Mouse (Mus musculus): ENCODE results near the gene Tceal7. TPM values are rescaled to one million over a fixed set of nuclear protein-coding genes. Genes with fewer than 3 reads are reported as not detected.

Tceal7 gene
- total RNA-seq (2014; fragmentation: Nextera tagmentation) = not detected in 2 replicates
- not detected in 2 replicates for total RNA-seq (2017)

DNA sequence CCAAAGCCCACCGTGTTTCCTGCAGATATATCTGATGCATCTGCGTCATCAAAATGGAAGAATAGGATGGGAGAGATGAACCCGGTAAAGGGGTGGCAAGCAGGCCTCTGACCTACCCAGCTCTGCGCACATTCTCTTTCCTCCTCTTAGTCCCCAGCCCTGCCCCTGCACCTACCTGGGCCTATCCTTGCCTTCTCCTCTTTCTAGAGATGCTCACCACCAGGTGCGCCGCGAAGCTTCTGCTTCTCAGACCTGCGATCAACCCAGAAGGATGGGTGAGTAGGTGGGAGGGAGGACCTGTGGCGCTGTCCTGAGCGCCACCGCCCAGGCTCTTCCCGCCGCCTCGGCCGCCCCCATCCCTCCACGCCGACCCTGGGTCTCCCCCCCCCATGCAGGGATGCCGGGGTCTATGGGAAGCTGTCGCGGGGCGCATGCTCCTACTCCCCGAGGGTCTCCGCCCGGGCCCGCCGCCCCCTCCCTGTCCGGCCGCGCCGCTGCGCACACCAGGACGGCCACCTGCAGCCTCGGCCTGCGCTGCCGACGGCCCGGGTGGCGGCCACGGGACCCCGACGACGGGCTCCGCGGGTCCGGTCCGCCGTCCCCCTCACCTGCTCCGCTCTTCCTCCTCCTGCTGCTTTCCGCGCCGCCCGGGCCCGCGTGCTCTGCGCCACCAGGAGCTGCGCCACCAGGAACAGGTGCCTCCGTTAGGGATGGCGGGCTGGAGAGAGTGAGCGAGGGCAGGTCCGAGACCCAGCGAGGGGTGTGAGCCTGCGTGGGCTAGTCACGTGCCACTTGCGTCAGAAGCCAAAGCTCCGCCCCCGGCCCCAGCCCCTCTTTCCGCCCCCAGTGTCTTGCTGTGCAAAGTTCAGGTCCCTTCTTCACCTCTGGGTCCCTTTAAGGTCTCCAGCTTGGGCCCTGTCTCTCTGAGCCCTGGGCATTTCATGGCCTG, at the start of gene Tceal7, which contains the start of gene Bex1:
TSS of gene Tceal7 (plus strand) at position 51 of the 949 bp plus-strand sequence.
TSS of gene Bex1 (minus strand) at position 785 of the 949 bp plus-strand sequence.
- ATAC-seq (replicated peaks; ENCODE audit: low FRiP score, low TSS enrichment, poor library complexity, severe bottlenecking) = peak; percentile 77

DNA sequence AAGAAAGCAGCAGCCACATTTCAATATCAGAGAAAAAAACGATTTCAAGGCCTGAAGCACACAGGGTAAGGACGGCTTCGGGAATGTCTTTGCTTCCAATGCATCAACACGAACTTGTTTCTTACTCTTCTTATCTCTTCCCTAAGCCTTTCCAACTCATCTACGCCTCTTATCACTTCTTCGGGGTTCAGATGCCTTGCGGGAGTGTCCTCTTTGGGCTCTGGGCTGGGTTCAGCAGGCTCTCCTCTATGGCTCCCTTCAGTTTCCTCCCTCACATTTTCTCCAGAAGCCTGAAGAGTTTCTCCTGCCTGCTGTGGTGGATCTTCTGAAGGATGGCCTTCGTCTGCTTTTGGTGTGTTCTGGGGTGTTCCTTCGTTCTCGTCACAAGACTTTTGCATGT, 44.0 kb upstream of the Tceal7 start:
- ATAC-seq (replicated peaks; ENCODE audit: low FRiP score, low TSS enrichment, poor library complexity, severe bottlenecking) = no peak

DNA sequence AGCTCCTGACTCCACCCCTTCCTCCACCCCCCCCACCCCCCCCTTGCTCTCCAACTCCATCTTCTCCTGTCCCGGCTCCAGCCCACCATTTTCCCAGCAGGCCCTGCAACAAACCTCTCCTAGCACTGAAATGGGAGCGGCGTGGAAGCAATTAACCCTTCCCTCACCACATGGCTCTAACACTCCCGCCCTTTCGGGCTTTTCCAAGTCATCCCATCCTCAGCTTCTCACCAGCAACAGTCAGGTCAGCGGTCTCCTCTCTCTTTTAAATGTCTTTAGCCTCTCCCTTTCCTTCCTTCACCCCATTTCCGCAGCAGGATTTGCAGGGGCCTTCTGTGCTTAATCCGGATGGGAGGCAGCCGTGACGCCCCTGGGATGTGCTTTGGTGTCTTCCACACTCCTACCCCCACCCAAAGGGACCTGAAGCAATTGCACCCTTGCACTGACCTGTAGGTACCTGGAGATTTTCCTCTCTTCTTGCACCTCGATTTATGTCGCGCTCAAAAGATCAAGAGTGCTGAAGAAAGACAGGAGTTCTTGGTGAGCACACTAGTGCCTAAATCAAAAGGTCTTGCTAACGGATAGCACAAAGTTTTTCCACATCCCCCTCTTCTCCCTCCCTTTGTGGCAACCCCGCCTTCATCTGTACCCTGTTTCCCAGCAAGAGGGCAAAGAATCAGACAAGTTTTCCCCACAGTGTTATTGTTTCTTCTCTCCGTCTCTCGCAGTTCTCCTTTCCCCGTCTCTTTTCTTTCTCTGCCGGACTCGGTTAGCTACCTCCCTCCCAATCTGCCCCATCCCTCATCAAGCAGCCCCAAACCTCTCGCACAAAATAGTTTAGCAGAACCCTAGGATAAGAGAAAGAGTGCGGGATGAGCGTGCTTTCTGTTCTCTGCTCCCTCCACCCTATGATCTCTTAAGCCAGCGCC, 43.1 kb upstream of the Tceal7 start:
- peak; percentile 18 for ATAC-seq (replicated peaks; ENCODE audit: low FRiP score, low TSS enrichment, poor library complexity, severe bottlenecking)

DNA sequence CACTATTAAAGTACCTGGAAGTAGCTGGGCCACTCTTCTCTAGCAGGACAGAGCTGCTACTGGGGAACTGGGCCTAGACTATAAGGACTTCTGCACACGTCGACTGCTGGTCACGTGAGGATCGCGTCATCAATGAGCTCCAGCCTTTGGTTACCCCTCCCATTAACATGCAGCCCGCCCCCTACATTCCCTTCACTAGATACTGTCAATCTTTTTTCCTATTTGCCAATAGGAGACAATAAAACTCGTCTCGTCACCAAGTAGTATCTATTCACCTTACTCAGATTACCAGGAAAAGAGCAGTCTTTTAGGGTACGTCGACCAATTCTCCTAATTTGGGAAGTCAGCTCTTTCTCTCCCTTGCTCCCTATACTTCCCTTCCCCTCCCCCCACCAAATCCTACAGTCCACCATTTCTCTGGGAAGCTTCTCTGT, 42.4 kb upstream of the Tceal7 start, which contains the start of gene Tceal8:
TSS of gene Tceal8 (minus strand) at position 225 of the 434 bp plus-strand sequence.
- peak; percentile 100 for ATAC-seq (replicated peaks; ENCODE audit: low FRiP score, low TSS enrichment, poor library complexity, severe bottlenecking)

DNA sequence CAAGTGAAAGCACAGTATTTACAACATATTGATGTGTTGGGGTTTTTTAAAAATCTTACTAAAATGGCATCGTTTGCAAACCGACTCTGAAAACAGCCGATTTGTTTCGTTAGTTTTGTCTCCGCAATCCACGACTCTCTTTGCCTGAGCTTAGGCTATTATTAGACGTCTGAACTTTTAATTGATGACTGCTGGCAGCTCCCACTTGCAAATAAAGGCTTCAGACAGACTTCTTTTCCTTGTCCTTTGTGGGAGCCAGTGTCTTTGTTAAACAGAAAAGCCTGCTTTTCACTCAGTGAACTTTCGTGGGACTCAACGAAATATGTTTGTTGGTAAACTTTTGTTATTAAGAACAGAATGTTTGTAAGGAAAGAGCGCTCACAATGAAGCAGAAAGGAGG, 41.8 kb upstream of the Tceal7 start:
- ATAC-seq (replicated peaks; ENCODE audit: low FRiP score, low TSS enrichment, poor library complexity, severe bottlenecking) = no peak

DNA sequence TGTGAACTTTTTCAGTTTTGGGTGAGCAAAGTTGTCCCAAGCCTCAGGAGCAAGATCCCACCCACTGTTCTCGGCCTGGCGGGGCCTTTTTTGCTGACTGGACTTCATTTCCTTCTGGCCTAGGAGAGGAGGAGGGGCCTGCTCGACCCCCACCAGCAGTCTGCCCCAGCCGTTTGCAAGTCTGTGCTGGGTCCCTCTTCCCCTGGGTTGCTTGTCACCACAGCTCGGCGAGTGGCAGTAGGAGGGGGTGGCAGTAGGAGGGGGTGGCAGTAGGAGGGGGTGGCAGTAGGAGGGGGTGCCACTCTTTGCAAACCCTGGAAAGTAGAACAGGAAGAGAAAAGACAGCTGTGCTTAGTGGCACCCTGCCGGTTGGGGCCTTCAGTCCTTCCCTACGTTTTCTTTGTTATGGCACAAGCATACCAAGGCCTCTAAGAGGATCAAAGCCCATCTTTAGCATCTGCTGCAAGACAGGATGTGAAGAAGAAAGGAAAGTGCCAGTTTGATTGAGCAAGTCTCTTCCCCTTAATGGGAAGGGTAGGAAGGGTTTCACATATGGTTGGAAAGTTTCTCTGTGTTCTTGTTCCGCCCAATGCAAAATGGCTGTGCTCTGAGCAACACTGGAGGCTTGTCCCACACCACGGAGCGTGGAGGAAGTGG, 33.6 kb upstream of the Tceal7 start:
- no peak; the same call in 1 of the 2 replicates for ATAC-seq (replicated peaks; ENCODE audit: low FRiP score, low TSS enrichment, poor library complexity, severe bottlenecking)

DNA sequence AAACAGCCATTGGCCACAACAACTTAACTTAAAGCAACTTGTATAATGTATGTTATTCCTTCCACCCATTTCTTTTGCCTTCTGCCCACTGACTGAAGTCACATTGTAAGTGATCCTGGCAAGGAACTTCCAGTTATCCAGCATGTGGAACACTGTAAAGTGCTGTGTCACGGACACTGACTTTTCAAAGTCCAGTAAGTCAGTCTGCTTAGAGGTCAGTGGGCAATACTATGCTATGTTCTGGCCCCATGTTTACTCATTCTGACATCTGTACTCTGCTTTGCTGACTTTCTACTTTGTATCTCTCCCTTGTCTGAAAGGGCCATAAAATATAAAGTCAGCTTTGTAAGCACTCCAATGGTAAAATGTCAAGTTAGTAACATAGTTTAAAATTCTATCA, 31.5 kb upstream of the Tceal7 start:
- no peak for ATAC-seq (replicated peaks; ENCODE audit: low FRiP score, low TSS enrichment, poor library complexity, severe bottlenecking)

DNA sequence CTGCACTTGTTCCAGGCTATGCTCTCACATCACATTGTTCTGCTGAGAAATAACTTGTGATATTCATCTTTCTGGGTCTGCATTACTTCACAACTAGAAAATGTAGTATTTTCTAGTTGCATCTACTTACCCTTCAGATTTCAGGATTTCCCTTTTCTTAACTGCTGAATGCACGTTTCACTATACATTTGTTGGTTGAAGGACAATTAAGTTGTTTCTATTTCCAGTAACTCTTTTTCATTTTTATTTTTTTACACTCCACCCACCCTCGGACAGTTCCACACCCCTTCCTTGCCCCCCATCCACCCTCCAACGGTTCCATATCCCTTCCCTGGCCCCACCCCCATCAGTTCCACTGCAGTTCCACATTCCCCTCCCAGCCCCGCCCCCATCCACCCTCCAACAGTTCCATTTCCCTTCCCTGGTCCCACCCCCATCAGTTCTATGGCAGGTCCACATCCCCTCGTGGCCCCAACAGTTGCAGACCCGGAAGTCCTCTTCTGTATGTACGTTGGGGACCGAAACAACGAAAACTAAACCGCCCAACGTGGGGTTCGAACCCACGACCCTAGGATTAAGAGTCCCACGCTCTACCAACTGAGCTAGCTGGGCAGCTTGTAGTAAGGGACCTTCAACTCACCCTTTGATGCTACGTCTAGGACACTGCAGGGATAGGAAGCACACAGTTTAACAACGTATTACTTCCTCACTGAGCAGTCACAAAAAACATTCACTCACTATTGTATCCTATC, 19.2 kb upstream of the Tceal7 start:
- ATAC-seq (replicated peaks; ENCODE audit: low FRiP score, low TSS enrichment, poor library complexity, severe bottlenecking) = no peak

DNA sequence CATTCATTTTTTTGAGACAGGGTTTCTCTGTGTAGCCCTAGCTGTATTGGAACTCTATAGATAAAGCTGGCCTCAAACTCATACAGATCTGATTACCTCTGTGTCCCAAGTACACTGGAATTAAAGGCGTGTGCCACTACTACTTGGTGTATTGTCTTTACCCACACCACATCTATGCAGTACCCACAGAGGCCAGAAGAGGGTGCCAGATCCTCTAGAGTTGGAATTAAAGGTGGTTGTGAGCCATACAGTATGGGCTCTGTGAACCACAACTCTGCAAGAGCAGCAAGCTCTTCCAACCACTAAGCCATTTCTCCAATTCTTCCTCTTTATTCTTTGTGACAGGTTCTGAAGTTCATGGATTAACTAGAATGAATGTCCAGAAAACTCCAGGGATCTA, 17.7 kb upstream of the Tceal7 start:
- peak; percentile 85 for ATAC-seq (replicated peaks; ENCODE audit: low FRiP score, low TSS enrichment, poor library complexity, severe bottlenecking)

DNA sequence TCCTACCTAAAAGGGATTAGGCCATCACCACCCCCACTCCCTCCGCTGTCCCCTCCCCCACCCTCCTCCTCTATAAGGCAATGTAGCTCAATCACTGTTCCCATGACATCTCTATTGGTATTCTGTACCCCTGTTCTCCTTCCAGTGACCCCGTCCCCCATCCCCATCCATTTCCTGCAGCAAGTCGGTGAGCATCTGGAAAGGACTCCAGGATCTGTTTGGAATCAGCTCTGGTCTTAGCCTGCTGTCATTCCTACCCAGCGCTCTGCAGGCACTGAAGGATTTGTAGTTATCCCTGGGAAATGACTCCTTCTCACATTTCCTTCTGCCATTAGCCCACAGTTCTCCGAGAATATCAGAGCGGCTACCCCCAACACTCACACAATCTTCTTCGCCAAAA, 11.3 kb upstream of the Tceal7 start:
- no peak for ATAC-seq (replicated peaks; ENCODE audit: low FRiP score, low TSS enrichment, poor library complexity, severe bottlenecking)

DNA sequence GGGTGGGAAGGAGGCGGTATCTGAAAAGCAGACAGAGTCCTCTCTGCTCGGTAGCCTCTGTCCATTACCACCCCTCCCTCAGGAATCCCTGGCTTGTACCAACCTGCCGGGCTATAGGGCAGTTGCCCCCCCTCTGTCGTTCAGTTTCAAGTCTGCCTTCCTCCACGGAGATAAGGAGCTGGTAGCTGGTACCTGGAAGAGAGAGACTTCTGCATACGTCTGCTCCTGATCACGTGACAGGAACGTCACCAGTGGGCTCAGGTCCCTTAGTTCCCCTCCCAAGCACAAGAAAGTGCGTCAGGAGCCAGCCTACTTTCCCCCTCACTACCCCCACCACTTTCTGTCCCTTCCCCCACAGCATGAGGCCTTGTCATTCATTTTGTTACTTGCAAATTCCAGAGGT, 10.9 kb upstream of the Tceal7 start, which contains the start of gene Tceal5:
TSS of gene Tceal5 (minus strand) at position 213 of the 403 bp plus-strand sequence.
- ATAC-seq (replicated peaks; ENCODE audit: low FRiP score, low TSS enrichment, poor library complexity, severe bottlenecking) = no peak; the same call in 1 of the 2 replicates

DNA sequence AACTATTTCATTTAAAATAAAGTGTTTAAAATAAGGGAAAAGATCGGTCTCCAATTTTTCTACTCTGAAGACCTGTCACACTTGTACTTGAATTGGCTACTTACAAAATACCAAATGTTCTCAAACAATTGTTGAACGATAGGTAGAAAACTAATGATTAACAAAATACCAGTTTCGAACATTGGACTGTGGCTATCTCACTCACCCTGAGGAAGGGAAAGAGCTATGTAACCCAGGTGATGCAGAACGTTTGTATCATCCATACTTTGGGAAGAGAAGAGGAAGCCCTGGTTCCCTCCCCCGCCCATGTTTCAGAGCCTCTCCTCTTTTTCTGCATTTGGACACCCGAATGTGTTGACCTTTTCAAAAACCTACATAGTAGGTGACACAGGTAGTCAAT, 10.2 kb upstream of the Tceal7 start:
- no peak for ATAC-seq (replicated peaks; ENCODE audit: low FRiP score, low TSS enrichment, poor library complexity, severe bottlenecking)

DNA sequence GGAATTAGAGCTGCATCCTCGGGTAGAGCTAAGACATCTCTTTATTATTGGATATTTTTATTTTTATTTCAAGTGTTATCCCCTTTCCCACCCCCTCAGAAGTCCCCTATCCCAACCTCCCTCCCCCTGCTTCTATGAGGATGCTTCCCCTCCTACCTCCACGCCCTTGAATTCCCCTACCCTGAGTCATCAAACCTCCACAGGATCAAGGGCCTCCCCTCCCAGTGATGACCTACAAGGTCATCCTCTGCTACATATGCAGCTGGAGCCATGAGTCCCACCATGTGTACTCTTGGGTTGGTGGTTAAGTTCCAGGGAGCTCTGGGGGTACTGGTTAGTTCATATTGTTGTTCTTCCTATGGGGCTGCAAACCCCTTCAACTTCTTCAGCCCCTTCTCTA, 1.2 kb upstream of the Tceal7 start:
- no peak for ATAC-seq (replicated peaks; ENCODE audit: low FRiP score, low TSS enrichment, poor library complexity, severe bottlenecking)

DNA sequence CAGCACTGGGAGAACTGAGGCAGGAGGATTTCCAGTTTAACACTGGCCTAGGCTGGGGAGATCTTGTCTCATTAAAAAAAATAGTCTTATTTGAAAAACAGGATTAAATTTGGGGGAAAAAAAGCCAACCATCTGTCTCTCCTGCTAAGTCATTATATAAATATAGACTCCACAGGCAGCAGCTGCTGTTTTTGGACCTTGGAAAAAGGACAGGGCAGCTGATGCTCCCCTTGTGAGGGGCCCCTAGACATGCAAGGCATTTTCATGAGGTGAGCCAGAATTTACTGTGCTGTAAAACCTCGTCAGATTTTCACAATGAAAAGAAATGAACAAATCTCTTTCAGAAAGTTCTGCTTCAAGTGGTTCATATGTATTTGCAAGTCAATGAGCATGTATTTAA, 1.7 kb downstream of the Tceal7 start:
- ATAC-seq (replicated peaks; ENCODE audit: low FRiP score, low TSS enrichment, poor library complexity, severe bottlenecking) = no peak

DNA sequence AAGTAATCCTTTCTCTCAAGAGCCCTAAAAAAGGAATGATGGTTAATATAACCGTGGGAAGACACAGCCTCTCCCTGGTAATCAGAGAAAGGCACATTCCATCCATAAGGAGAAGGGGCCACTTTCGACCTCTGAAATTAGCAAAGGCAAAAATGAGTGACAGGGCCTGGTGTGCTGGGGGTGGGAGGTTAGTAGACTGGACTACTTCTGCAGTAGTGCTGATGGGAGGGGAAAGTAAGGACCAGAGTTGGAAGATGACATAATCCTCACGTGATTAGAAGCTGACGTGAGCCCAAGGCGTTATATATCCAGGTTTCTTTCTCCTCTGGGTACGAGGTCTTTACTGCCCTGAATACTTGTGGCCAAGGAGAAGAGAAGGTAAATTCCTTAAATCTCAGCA, 9.1 kb downstream of the Tceal7 start:
- ATAC-seq (replicated peaks; ENCODE audit: low FRiP score, low TSS enrichment, poor library complexity, severe bottlenecking) = no peak

DNA sequence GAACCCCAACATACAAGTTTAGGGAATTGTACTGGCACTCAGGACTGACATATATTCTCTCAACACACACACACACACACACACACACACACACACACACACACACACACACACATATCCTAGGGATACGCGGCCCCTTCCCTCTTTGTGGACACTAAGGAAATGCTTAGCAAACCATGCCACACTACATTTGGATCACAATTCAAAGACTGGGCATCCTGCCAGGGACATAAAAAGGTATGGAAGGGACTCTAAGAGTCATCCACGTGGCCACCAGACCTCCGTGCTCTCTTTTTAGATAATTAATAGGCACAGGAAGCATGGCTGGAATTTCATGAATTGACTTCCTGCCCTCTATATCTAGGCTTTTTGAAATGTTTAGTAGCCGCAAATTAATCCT, 13.2 kb downstream of the Tceal7 start:
- ATAC-seq (replicated peaks; ENCODE audit: low FRiP score, low TSS enrichment, poor library complexity, severe bottlenecking) = no peak

DNA sequence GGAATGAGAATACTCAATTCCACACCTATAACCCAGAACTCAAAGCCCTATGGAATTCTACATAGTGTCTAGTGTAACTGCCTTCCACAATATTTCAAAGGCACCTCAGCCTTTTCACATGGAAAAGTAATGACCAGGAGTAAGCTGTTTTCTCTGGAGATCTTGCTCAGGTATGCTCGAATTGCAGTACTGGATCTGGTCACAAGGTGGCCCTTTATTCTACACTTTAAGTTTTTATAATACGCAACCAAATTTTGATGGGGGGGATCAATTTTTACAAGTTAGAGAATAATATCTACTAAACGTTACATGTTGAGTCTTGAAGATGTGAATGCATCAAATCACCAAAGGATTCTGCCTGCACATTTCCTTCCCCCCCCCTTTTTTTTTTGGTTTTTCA, 23.5 kb downstream of the Tceal7 start:
- ATAC-seq (replicated peaks; ENCODE audit: low FRiP score, low TSS enrichment, poor library complexity, severe bottlenecking) = no peak

DNA sequence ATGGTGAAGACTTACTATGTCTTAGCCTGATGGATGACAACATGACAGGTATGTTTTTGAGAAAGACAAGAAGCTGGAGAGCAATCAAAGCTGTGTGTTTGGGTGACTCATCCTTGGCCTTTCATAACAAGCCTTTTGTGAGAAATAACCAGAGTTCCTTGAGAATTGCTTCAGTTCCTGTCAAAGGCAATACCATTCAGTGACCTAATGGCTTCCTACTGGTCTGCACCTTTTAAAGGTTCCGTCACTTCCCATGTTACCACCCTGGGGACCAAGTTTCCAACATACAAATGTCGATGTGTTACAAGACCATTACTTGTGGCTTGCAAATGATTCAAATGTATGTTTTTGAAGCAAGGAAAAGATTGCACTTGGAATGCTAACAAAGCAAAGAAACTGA, 28.6 kb downstream of the Tceal7 start:
- no peak for ATAC-seq (replicated peaks; ENCODE audit: low FRiP score, low TSS enrichment, poor library complexity, severe bottlenecking)
